ENCODE assay signal across 17 mouse cellular contexts in genomic region chr14:117852266-117852665, GRCm38 (mm10).
"Had no signal": no experiment of that assay in that cellular context is flagged by ENCODE, and none has a peak within 500 bp of the region (broad histone marks: within the 10 kb centered on the region; RNA-seq: fewer than 3 reads in every experiment).

No protein-coding gene starts in this region.

- H3K9ac ChIP-seq: liver, postnatal 0 days; lung, embryonic 15.5 days; midbrain, embryonic 12.5 days; neural tube, embryonic 12.5 days; stomach, embryonic 15.5 days had no signal

- H3K27ac ChIP-seq: lung, embryonic 15.5 days; macrophage; midbrain, embryonic 12.5 days; neural tube, embryonic 12.5 days; stomach, embryonic 15.5 days; stomach, postnatal 0 days had no signal

- H3K9me3 ChIP-seq: lung, embryonic 15.5 days; neural tube, embryonic 12.5 days; stomach, embryonic 15.5 days had no signal

- H3K4me2 ChIP-seq: lung, embryonic 15.5 days; midbrain, embryonic 12.5 days; neural tube, embryonic 12.5 days; stomach, embryonic 15.5 days had no signal

- H3K4me1 ChIP-seq: lung, embryonic 15.5 days; megakaryocyte, embryonic 14.5 days; midbrain, embryonic 12.5 days; neural tube, embryonic 12.5 days; stomach, embryonic 15.5 days had no signal

- H3K36me3 ChIP-seq: lung, embryonic 15.5 days; midbrain, embryonic 12.5 days; neural tube, embryonic 12.5 days; stomach, embryonic 15.5 days had no signal

- ATAC-seq: liver, postnatal 0 days; lung, postnatal 0 days had no signal

- DNase-seq: liver, postnatal 0 days; lung, adult 2 months; lung, postnatal 14 days; lung, postnatal 36 days; midbrain, embryonic 14.5 days; right cerebral cortex, postnatal 14 days; thymus, adult 2 months; thymus, postnatal 25 days; thymus, postnatal 4 days had no signal

- H3K27me3 ChIP-seq: lung, embryonic 15.5 days; megakaryocyte, embryonic 14.5 days; midbrain, embryonic 12.5 days; neural tube, embryonic 12.5 days; stomach, embryonic 15.5 days had no signal

- H3K4me3 ChIP-seq: lung, embryonic 15.5 days; megakaryocyte, embryonic 14.5 days; midbrain, embryonic 12.5 days; neural tube, embryonic 12.5 days; stomach, embryonic 15.5 days had no signal
